Mouse (Mus musculus) cortical plate, adult 2 months (tissue): ENCODE data around the gene Creld1.

Experiments used
- CTCF ChIP-seq: fragments of 200-500 bp; IDR thresholded peaks from 2 replicates; pipeline ENCODE4 v1.5.1; 2011; ENCODE audit warnings: mild to moderate bottlenecking, control low read depth, low read length; ENCODE audit not compliant: insufficient read depth; ENCODE audit errors: extremely low read depth
- POLR2A ChIP-seq: fragments of 200-500 bp; IDR thresholded peaks from 2 replicates; pipeline ENCODE4 v1.6.1; 2011; ENCODE audit warnings: mild to moderate bottlenecking, low read length, control low read depth; ENCODE audit not compliant: insufficient read depth; ENCODE audit errors: extremely low read depth

- TF ChIP-seq POLR2A, result peak; percentile 50; the same call in 1 of the 2 replicates
- no peak for TF ChIP-seq CTCF
Measured at GRCm38 (mm10) chr6:113483100-113483615, at the start of gene Creld1.
